13 mouse cellular contexts compared by ENCODE assay signal in the genomic region with DNA sequence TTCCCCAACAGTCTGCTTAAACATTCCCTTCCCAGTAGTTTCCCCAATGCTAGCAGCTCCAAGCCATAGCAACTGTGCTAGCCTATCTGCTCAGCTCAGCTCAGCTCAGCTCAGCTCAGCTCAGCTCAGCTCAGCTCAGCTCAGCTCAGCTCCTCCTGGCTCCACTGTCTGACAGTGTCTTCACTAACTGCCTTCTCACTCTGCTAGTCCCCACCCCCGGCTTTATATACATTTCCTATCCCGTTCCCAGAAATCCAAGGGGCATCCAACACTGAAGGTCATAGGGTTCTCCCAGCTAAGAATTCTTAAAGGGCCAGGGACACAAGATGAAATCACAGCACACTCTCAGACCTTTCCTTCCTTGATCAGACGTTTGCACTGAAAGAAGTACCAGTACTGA. TPM values are rescaled to one million over a fixed set of nuclear protein-coding genes. Genes with fewer than 3 reads are reported as not detected.
DNase-seq lines count a peak whose midpoint lies in the region; ATAC-seq and TF ChIP-seq lines count a peak whose summit lies in the region.
"Had no signal": no experiment of that assay in that cellular context is flagged by ENCODE, and none has a peak within 500 bp of the region (broad histone marks: within the 10 kb centered on the region; RNA-seq: fewer than 3 reads in every experiment).

No protein-coding gene starts in this region.

- ATAC-seq in heart, embryonic 14.5 days (ENCODE audit: insufficient number of reproducible peaks, insufficient read depth, low FRiP score, low read depth) = no peak
- ATAC-seq in kidney, postnatal 0 days (replicated peaks; ENCODE audit: low FRiP score, low read depth) = no peak
- ATAC-seq: midbrain, embryonic 16.5 days had no signal

- H3K9ac ChIP-seq in heart, embryonic 14.5 days (ENCODE audit: low read length) = peak overlapping the region; percentile 4; the same call in 1 of the 2 replicates
- no peak overlapping the region for H3K9ac ChIP-seq in kidney, postnatal 0 days (ENCODE audit: low read depth, low read length)
- H3K9ac ChIP-seq: neural tube, embryonic 15.5 days had no signal

- 0 out of 2 replicates have a peak overlapping the region, but pooled peaks have one; percentile 5 for H3K4me2 ChIP-seq in heart, embryonic 14.5 days (ENCODE audit: low read length)
- peak overlapping the region; percentile 5; the same call in 1 of the 2 replicates for H3K4me2 ChIP-seq in kidney, postnatal 0 days (ENCODE audit: low read length)
- H3K4me2 ChIP-seq: neural tube, embryonic 15.5 days had no signal

- H3K4me1 ChIP-seq in heart, embryonic 14.5 days (ENCODE audit: control insufficient read depth in 2 of 2, insufficient read depth in 2 of 2, low read length in 2 of 2) = peaks cover 4 to 29% of the 10 kb centered on the region in 2 experiments
- H3K4me1 ChIP-seq in kidney, postnatal 0 days (replicated peaks; ENCODE audit: insufficient read depth, low read length) = peaks cover 12% of the 10 kb centered on the region

- no peaks in the 10 kb centered on the region for H3K27me3 ChIP-seq in heart, embryonic 14.5 days (ENCODE audit: control insufficient read depth, insufficient read depth, low read length)
- H3K27me3 ChIP-seq in kidney, postnatal 0 days (ENCODE audit: insufficient read depth, low read length) = no peaks in the 10 kb centered on the region
- H3K27me3 ChIP-seq: neural tube, embryonic 15.5 days had no signal

- peaks cover 53% of the 10 kb centered on the region for H3K36me3 ChIP-seq in heart, embryonic 14.5 days (ENCODE audit: control insufficient read depth, insufficient read depth, low read length)
- 0 out of 2 replicates have a peak, but pooled peaks cover 21% of the 10 kb centered on the region for H3K36me3 ChIP-seq in kidney, postnatal 0 days (ENCODE audit: insufficient read depth, low read length)

- peak overlapping the region in 1 of 2 experiments; percentile 38; a peak in 1 of 4 replicates for H3K27ac ChIP-seq in heart, embryonic 14.5 days (replicated peaks in 1 of 2; ENCODE audit: control insufficient read depth in 1 of 2, insufficient read depth in 1 of 2, low read depth in 2 of 2, low read length in 2 of 2)
- peak overlapping the region; percentile 5; the same call in 1 of the 2 replicates for H3K27ac ChIP-seq in kidney, postnatal 0 days
- H3K27ac ChIP-seq: hindbrain, embryonic 10.5 days; neural tube, embryonic 15.5 days had no signal

- TF ChIP-seq CTCF in kidney, postnatal 0 days (IDR thresholded peaks at IDR 0.05; ENCODE audit: low read depth) = no peak

- no peaks in the 10 kb centered on the region for H3K9me3 ChIP-seq in heart, embryonic 14.5 days (ENCODE audit: control insufficient read depth, low read length)
- no peaks in the 10 kb centered on the region for H3K9me3 ChIP-seq in kidney, postnatal 0 days (replicated peaks; ENCODE audit: low read length)
- H3K9me3 ChIP-seq: hindbrain, embryonic 10.5 days; neural tube, embryonic 15.5 days had no signal

- peak; percentile 50 for DNase-seq in adrenal gland, postnatal 10 days
- no peak for DNase-seq in adrenal gland, postnatal 4 days (ENCODE audit: low spot score in 2 of 2)
- DNase-seq in heart, postnatal 25 days (ENCODE audit: low spot score) = no peak
- DNase-seq in brain, adult 2 months (ENCODE audit: low read depth, low spot score) = peak; percentile 52
- DNase-seq in kidney, postnatal 0 days (ENCODE audit: low spot score) = peak; percentile 40
- no peak for DNase-seq in left cerebral cortex, adult 18-20 months (ENCODE audit: low spot score in 2 of 2)
- no peak for DNase-seq in layer of hippocampus, postnatal 36 days
- DNase-seq: cerebellum, adult 2 months; right cerebral cortex, postnatal 25 days had no signal

- WGBS in heart, embryonic 14.5 days = 57% methylated on average over 3 of the region's 3 CpGs
- 44% methylated on average over 3 of the region's 3 CpGs for WGBS in kidney, postnatal 0 days

- intact Hi-C loops in heart, postnatal 25 days (cut with DNase I) = no loop called here

- H3K4me3 ChIP-seq in heart, embryonic 14.5 days (ENCODE audit: control insufficient read depth in 1 of 2, insufficient read depth in 1 of 2, low read depth in 1 of 2, low read length in 2 of 2) = no peak overlapping the region
- no peak overlapping the region for H3K4me3 ChIP-seq in kidney, postnatal 0 days (replicated peaks; ENCODE audit: low read depth, low read length)
- H3K4me3 ChIP-seq: neural tube, embryonic 15.5 days had no signal

RNA-seq across cellular contexts. Expression of gene Ptcd1, which starts 2.2 kb away (rescaled TPM):
- total RNA-seq in adrenal gland, postnatal 10 days (2021) = 10 to 100 TPM; 21.7 to 29.0 TPM
- 10 to 100 TPM; 29.2 to 32.0 TPM for total RNA-seq in adrenal gland, postnatal 4 days (2021)
- polyA plus RNA-seq in heart, embryonic 14.5 days (2014; fragmentation: Nextera tagmentation; extraction: Ambion mirVana) = 10.6 and 11.2 TPM in 2 replicates
- 10 to 100 TPM; 27.9 to 28.6 TPM for total RNA-seq in heart, postnatal 25 days (2021)
- polyA plus RNA-seq in kidney, postnatal 0 days (2015; fragmentation: Nextera tagmentation; extraction: Ambion mirVana) = 14.7 and 15.2 TPM in 2 replicates
- 10 to 100 TPM; 21.5 to 22.4 TPM for total RNA-seq in left cerebral cortex, adult 18-20 months (2021)
- 10 to 100 TPM; 23.6 to 24.7 TPM for total RNA-seq in layer of hippocampus, postnatal 36 days (2021)

RNA-seq across cellular contexts. Expression of gene Cpsf4, which starts 2.3 kb away (rescaled TPM):
- total RNA-seq in adrenal gland, postnatal 10 days (2021) = 10 to 100 TPM; 20.2 to 22.7 TPM
- 10 to 100 TPM; 28.0 to 29.0 TPM for total RNA-seq in adrenal gland, postnatal 4 days (2021)
- polyA plus RNA-seq in heart, embryonic 14.5 days (2014; fragmentation: Nextera tagmentation; extraction: Ambion mirVana) = 13.6 and 14.1 TPM in 2 replicates
- total RNA-seq in heart, postnatal 25 days (2021) = 10 to 100 TPM in 1 of 2 experiments, 1 to 10 TPM in 1; 9.6 to 11.1 TPM
- 35.5 and 38.5 TPM in 2 replicates for polyA plus RNA-seq in kidney, postnatal 0 days (2015; fragmentation: Nextera tagmentation; extraction: Ambion mirVana)
- 10 to 100 TPM; 19.9 to 25.1 TPM for total RNA-seq in left cerebral cortex, adult 18-20 months (2021)
- 10 to 100 TPM; 23.0 to 23.4 TPM for total RNA-seq in layer of hippocampus, postnatal 36 days (2021)

RNA-seq across cellular contexts. Expression of gene Bud31, which starts 24.5 kb away (rescaled TPM):
- 100 to 1,000 TPM in 1 of 2 experiments, 10 to 100 TPM in 1; 97.3 to 102 TPM for total RNA-seq in adrenal gland, postnatal 10 days (2021)
- 100 to 1,000 TPM; 106 to 113 TPM for total RNA-seq in adrenal gland, postnatal 4 days (2021)
- 130 and 135 TPM in 2 replicates for polyA plus RNA-seq in heart, embryonic 14.5 days (2014; fragmentation: Nextera tagmentation; extraction: Ambion mirVana)
- 10 to 100 TPM; 53.5 to 62.6 TPM for total RNA-seq in heart, postnatal 25 days (2021)
- polyA plus RNA-seq in kidney, postnatal 0 days (2015; fragmentation: Nextera tagmentation; extraction: Ambion mirVana) = 185 and 186 TPM in 2 replicates
- 10 to 100 TPM; 75.7 to 78.8 TPM for total RNA-seq in left cerebral cortex, adult 18-20 months (2021)
- 10 to 100 TPM; 74.3 to 76.2 TPM for total RNA-seq in layer of hippocampus, postnatal 36 days (2021)

RNA-seq across cellular contexts. Expression of gene Pdap1, which starts 24.7 kb away (rescaled TPM):
- 10 to 100 TPM; 74.5 to 80.9 TPM for total RNA-seq in adrenal gland, postnatal 10 days (2021)
- 100 to 1,000 TPM; 106 to 108 TPM for total RNA-seq in adrenal gland, postnatal 4 days (2021)
- polyA plus RNA-seq in heart, embryonic 14.5 days (2014; fragmentation: Nextera tagmentation; extraction: Ambion mirVana) = 60.9 and 69.1 TPM in 2 replicates
- total RNA-seq in heart, postnatal 25 days (2021) = 10 to 100 TPM; 37.8 to 40.3 TPM
- polyA plus RNA-seq in kidney, postnatal 0 days (2015; fragmentation: Nextera tagmentation; extraction: Ambion mirVana) = 89.9 and 95.7 TPM in 2 replicates
- total RNA-seq in left cerebral cortex, adult 18-20 months (2021) = 10 to 100 TPM; 91.3 to 96.3 TPM
- 10 to 100 TPM; 88.8 to 94.5 TPM for total RNA-seq in layer of hippocampus, postnatal 36 days (2021)

RNA-seq across cellular contexts. Expression of gene Atp5j2, which starts 27.2 kb away (rescaled TPM):
- 100 to 1,000 TPM; 810 to 842 TPM for total RNA-seq in adrenal gland, postnatal 10 days (2021)
- 100 to 1,000 TPM; 367 to 390 TPM for total RNA-seq in adrenal gland, postnatal 4 days (2021)
- polyA plus RNA-seq in heart, embryonic 14.5 days (2014; fragmentation: Nextera tagmentation; extraction: Ambion mirVana) = 1,222 and 1,313 TPM in 2 replicates
- 1,000 to 10,000 TPM; 1,052 to 1,137 TPM for total RNA-seq in heart, postnatal 25 days (2021)
- polyA plus RNA-seq in kidney, postnatal 0 days (2015; fragmentation: Nextera tagmentation; extraction: Ambion mirVana) = 678 and 711 TPM in 2 replicates
- total RNA-seq in left cerebral cortex, adult 18-20 months (2021) = 100 to 1,000 TPM; 223 to 245 TPM
- total RNA-seq in layer of hippocampus, postnatal 36 days (2021) = 100 to 1,000 TPM; 262 to 270 TPM

Comparison
In these comparisons a context has a peak if more than half of its experiments do, and no peak if none do; other contexts are left out.
1. DNase-seq: peak in adrenal gland, postnatal 10 days (single experiment), brain, adult 2 months (single experiment) and kidney, postnatal 0 days (single experiment); none in adrenal gland, postnatal 4 days (0 of 2), heart, postnatal 25 days (single experiment), left cerebral cortex, adult 18-20 months (0 of 2) and layer of hippocampus, postnatal 36 days (0 of 2).